Mouse (Mus musculus): ENCODE results near the gene Lrrc15.

DNA sequence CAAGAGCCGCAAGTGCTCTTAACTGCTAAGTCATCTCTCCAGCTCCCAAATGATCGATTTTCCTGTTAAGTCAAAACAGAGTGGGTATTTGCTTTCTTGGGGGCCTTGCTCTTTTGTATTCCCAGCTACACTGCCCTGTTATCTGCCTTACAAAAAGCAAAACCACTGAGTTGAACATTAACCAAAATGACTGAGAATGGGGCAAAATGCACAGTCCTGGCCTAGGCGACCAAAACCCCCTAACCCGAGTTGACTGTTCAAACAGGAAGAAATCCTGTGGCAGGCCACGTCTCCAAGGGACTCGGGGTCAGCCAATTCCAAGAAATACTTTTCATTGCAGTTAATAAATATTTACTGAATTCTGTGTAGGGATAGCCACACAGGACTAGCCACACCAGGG lies 44.3 kb downstream of the Lrrc15 start:
- no peak for TF ChIP-seq CTCF (IDR thresholded peaks at IDR 0.05; ENCODE audit: control insufficient read depth, insufficient read depth, insufficient replicate concordance, low read depth, low read length)
- no peak for TF ChIP-seq POLR2A (IDR thresholded peaks at IDR 0.05; ENCODE audit: control insufficient read depth, low read depth, low read length)

Data from testis, adult 2 months (tissue).